Mouse (Mus musculus) forebrain, embryonic 11.5 days (tissue): ENCODE measurements around the gene Rpl11. TPM values are rescaled to one million over a fixed set of nuclear protein-coding genes. Genes with fewer than 3 reads are reported as not detected.

Source experiments
- ATAC-seq: fragments of 200-750 bp; cut with Nextera tagmentation; replicated peaks from 2 replicates; pipeline ENCODE4 v1.8.0; 2017; ENCODE audit warnings: moderate TSS enrichment; ENCODE audit not compliant: low FRiP score
- DNase-seq: peaks from one replicate; pipeline ENCODE4 v3.0.0-alpha.2; 2017; ENCODE audit warnings: low spot score
- H3K27ac ChIP-seq: fragments of 300-500 bp; sonication (generic); 2 replicates; pipeline ENCODE4 v1.5.1; 2014; ENCODE audit warnings: low read depth, low read length
- H3K27me3 ChIP-seq: fragments of 300-500 bp; sonication (generic); 2 replicates; pipeline ENCODE4 v1.6.1; 2014; ENCODE audit warnings: mild to moderate bottlenecking, low read length, mixed read lengths; ENCODE audit not compliant: control insufficient read depth, insufficient read depth
- H3K36me3 ChIP-seq: fragments of 300-500 bp; sonication (generic); 2 replicates; pipeline ENCODE4 v1.6.1; 2014; ENCODE audit warnings: mild to moderate bottlenecking, low read length, moderate library complexity, mixed read lengths; ENCODE audit not compliant: control insufficient read depth, insufficient read depth
- H3K4me1 ChIP-seq: fragments of 300-500 bp; sonication (generic); replicated peaks from 2 replicates; pipeline ENCODE4 v1.6.1; 2014; ENCODE audit warnings: low read length, mixed read lengths; ENCODE audit not compliant: control insufficient read depth, insufficient read depth
- H3K4me2 ChIP-seq: fragments of 300-500 bp; sonication (generic); 2 replicates; pipeline ENCODE4 v1.6.1; 2014; ENCODE audit warnings: low read depth, mild to moderate bottlenecking, low read length, moderate library complexity, mixed read lengths; ENCODE audit not compliant: severe bottlenecking
- H3K4me3 ChIP-seq: fragments of 300-500 bp; sonication (generic); 2 replicates; pipeline ENCODE4 v1.5.1; 2014; ENCODE audit warnings: low read depth, low read length
- H3K9ac ChIP-seq: fragments of 300-500 bp; sonication (generic); 2 replicates; pipeline ENCODE4 v1.6.1; 2014; ENCODE audit warnings: low read length
- H3K9me3 ChIP-seq: fragments of 300-500 bp; sonication (generic); 2 replicates; pipeline ENCODE4 v1.6.1; 2016; ENCODE audit warnings: low read length, mixed read lengths; ENCODE audit not compliant: control insufficient read depth
- WGBS: fragments of 180-500 bp; shearing (Covaris S2); extraction: QIAGEN DNeasy Blood & Tissue Kit; methylation state at CpG from one replicate; pipeline ENCODE4 v1.1.7; 2014; 5-methylcytosine and 5-hydroxymethylcytosine counted together
- polyA plus RNA-seq: library from polyadenylated mRNA; unstranded; fragments of >200 nt; fragmentation: Nextera tagmentation; extraction: Ambion mirVana; gene quantifications from 2 replicates; pipeline ENCODE4 v1.2.1, GENCODE M21; 2014

Rpl11 gene
- polyA plus RNA-seq, 1 experiment from 2014 or later = 392 TPM

GRCm38 (mm10) chr4:136006821-136007220, 46.4 kb downstream of the Rpl11 start:
- no peak overlapping the region for H3K27ac ChIP-seq
- no peaks in the 10 kb centered on the region for H3K27me3 ChIP-seq
- no peak for DNase-seq
- H3K9ac ChIP-seq = no peak overlapping the region
- H3K4me3 ChIP-seq = no peak overlapping the region
- H3K9me3 ChIP-seq = no peaks in the 10 kb centered on the region
- WGBS = 97% methylated on average over 3 of the region's 3 CpGs
- no peak for ATAC-seq
- no peaks in the 10 kb centered on the region for H3K4me1 ChIP-seq
- peaks cover 24% of the 10 kb centered on the region for H3K36me3 ChIP-seq
- no peak overlapping the region for H3K4me2 ChIP-seq

GRCm38 (mm10) chr4:136004921-136005320, 48.3 kb downstream of the Rpl11 start:
- H3K9me3 ChIP-seq = no peaks in the 10 kb centered on the region
- H3K27me3 ChIP-seq = no peaks in the 10 kb centered on the region
- H3K36me3 ChIP-seq = peaks cover 18% of the 10 kb centered on the region
- H3K27ac ChIP-seq = no peak overlapping the region
- H3K4me2 ChIP-seq = no peak overlapping the region
- no peak overlapping the region for H3K4me3 ChIP-seq
- no peak for DNase-seq
- no peak for ATAC-seq
- 89% methylated on average over 2 of the region's 2 CpGs for WGBS
- H3K4me1 ChIP-seq = no peaks in the 10 kb centered on the region
- no peak overlapping the region for H3K9ac ChIP-seq

- Histone ChIP-seq H3K9me3 (no peaks in the 10 kb centered on the region), H3K9ac (no peak overlapping the region), H3K36me3 (peaks cover 16% of the 10 kb centered on the region), H3K27me3 (no peaks in the 10 kb centered on the region), H3K4me1 (no peaks in the 10 kb centered on the region), H3K4me2 (no peak overlapping the region), H3K4me3 (no peak overlapping the region), H3K27ac (no peak overlapping the region)
- ATAC-seq = no peak
- WGBS = 91% methylated on average over 5 of the region's 5 CpGs
- no peak for DNase-seq
Observed at GRCm38 (mm10) chr4:136004107-136004675, 49.0 kb downstream of the Rpl11 start.

- H3K4me1 ChIP-seq = no peaks in the 10 kb centered on the region
- no peak overlapping the region for H3K9ac ChIP-seq
- WGBS = 86% methylated on average over 4 of the region's 4 CpGs
- DNase-seq (no peak), ATAC-seq (no peak)
- no peaks in the 10 kb centered on the region for H3K36me3 ChIP-seq
- no peaks in the 10 kb centered on the region for H3K9me3 ChIP-seq
- no peaks in the 10 kb centered on the region for H3K27me3 ChIP-seq
- H3K4me2 ChIP-seq = no peak overlapping the region
- H3K27ac ChIP-seq = no peak overlapping the region
- no peak overlapping the region for H3K4me3 ChIP-seq
Observed at GRCm38 (mm10) chr4:135995118-135995517, 58.1 kb downstream of the Rpl11 start.

- no peak overlapping the region for H3K4me2 ChIP-seq
- H3K4me1 ChIP-seq = no peaks in the 10 kb centered on the region
- ATAC-seq (no peak), DNase-seq (no peak)
- no peak overlapping the region for H3K4me3 ChIP-seq
- no peaks in the 10 kb centered on the region for H3K9me3 ChIP-seq
- no peaks in the 10 kb centered on the region for H3K36me3 ChIP-seq
- H3K27me3 ChIP-seq = no peaks in the 10 kb centered on the region
- no peak overlapping the region for H3K27ac ChIP-seq
- 94% methylated on average over 6 of the region's 6 CpGs for WGBS
- H3K9ac ChIP-seq = no peak overlapping the region
Observed at GRCm38 (mm10) chr4:135993941-135994340, 59.3 kb downstream of the Rpl11 start.

- H3K36me3 ChIP-seq = no peaks in the 10 kb centered on the region; the same call in 1 of the 2 replicates
- no peaks in the 10 kb centered on the region for H3K9me3 ChIP-seq
- DNase-seq (no peak), ATAC-seq (no peak)
- peaks cover 8% of the 10 kb centered on the region for H3K4me1 ChIP-seq
- WGBS = 67% methylated on average over 9 of the region's 9 CpGs
- H3K4me3 ChIP-seq = peak overlapping the region; percentile 90
- no peak overlapping the region for H3K27ac ChIP-seq
- H3K9ac ChIP-seq = peak overlapping the region; percentile 91
- no peaks in the 10 kb centered on the region for H3K27me3 ChIP-seq
- H3K4me2 ChIP-seq = peak overlapping the region; percentile 64; the same call in 1 of the 2 replicates
Observed at GRCm38 (mm10) chr4:135987714-135988113, 65.5 kb downstream of the Rpl11 start.

- ATAC-seq (peak; percentile 93), DNase-seq (peak; percentile 95)
- Histone ChIP-seq H3K4me2 (peak within 1 kb of the TSS; percentile 64), H3K4me1 (peaks cover 8% of the 10 kb centered on the region), H3K9ac (peak within 1 kb of the TSS; percentile 91), H3K27me3 (no peaks in the 10 kb centered on the region), H3K36me3 (no peaks in the 10 kb centered on the region; the same call in 1 of the 2 replicates), H3K4me3 (peak within 1 kb of the TSS; percentile 90), H3K9me3 (no peaks in the 10 kb centered on the region), H3K27ac (peak within 1 kb of the TSS; percentile 62)
- WGBS = under 1% methylated on average over 76 of the region's 81 CpGs
Observed at GRCm38 (mm10) chr4:135986943-135987710, 66.1 kb downstream of the Rpl11 start, which contains the start of gene Pithd1. TSS of gene Pithd1 (minus strand) at chr4:135987264.

- no peaks in the 10 kb centered on the region; the same call in 1 of the 2 replicates for H3K36me3 ChIP-seq
- ATAC-seq = peak; percentile 22; the same call in 1 of the 2 replicates
- peak overlapping the region; percentile 90 for H3K4me3 ChIP-seq
- H3K9ac ChIP-seq = peak overlapping the region; percentile 91
- H3K4me1 ChIP-seq = peaks cover 8% of the 10 kb centered on the region
- DNase-seq = no peak
- WGBS = 8% methylated on average over 23 of the region's 23 CpGs
- peak overlapping the region; percentile 64 for H3K4me2 ChIP-seq
- H3K27me3 ChIP-seq = no peaks in the 10 kb centered on the region
- no peaks in the 10 kb centered on the region for H3K9me3 ChIP-seq
- H3K27ac ChIP-seq = peak overlapping the region; percentile 62
Observed at GRCm38 (mm10) chr4:135986301-135986942, 66.8 kb downstream of the Rpl11 start.
